Mouse (Mus musculus) layer of hippocampus, postnatal 25 days (tissue): ENCODE data around the gene Shank3. TPM values are rescaled to one million over a fixed set of nuclear protein-coding genes. Genes with fewer than 3 reads are reported as not detected.

Experiments
- DNase-seq, 2 experiments: peaks; one replicate each; pipeline ENCODE4 v3.0.0; 2022; ENCODE audit warnings: mixed read lengths in 2 of 2, low spot score in 1 of 2; ENCODE audit errors: extremely low spot score in 1 of 2
- total RNA-seq, 2 experiments: library from RNA; stranded (reverse); gene quantifications; 2 replicates each; pipeline ENCODE4 v1.2.3; 2021

Shank3 gene
- total RNA-seq, 2 experiments from 2014 or later = 235 to 265 TPM

- DNase-seq = no peak
Observed at GRCm38 (mm10) chr15:89550506-89550905, 51.1 kb downstream of the Shank3 start.

GRCm38 (mm10) chr15:89551733-89552132 lies 52.3 kb downstream of the Shank3 start:
- no peak for DNase-seq

- no peak for DNase-seq
Observed at GRCm38 (mm10) chr15:89555591-89555990, 56.2 kb downstream of the Shank3 start.

GRCm38 (mm10) chr15:89556401-89557178 lies 57.2 kb downstream of the Shank3 start:
- no peak for DNase-seq

- DNase-seq = no peak
Observed at GRCm38 (mm10) chr15:89557179-89557995, 58.0 kb downstream of the Shank3 start.

- DNase-seq = no peak
Observed at GRCm38 (mm10) chr15:89557996-89558390, 58.6 kb downstream of the Shank3 start.

- DNase-seq = no peak
Observed at GRCm38 (mm10) chr15:89559202-89559731, 59.8 kb downstream of the Shank3 start.

- no peak for DNase-seq
Observed at GRCm38 (mm10) chr15:89568114-89568513, 68.7 kb downstream of the Shank3 start, which contains the start of gene Acr. Gene Acr (plus strand): TSS chr15:89568326.

GRCm38 (mm10) chr15:89572147-89572546 lies 72.7 kb downstream of the Shank3 start:
- no peak for DNase-seq

GRCm38 (mm10) chr15:89582494-89582893 lies 83.1 kb downstream of the Shank3 start:
- no peak for DNase-seq

- DNase-seq = no peak
Observed at GRCm38 (mm10) chr15:89585101-89585500, 85.7 kb downstream of the Shank3 start.

- no peak for DNase-seq
Observed at GRCm38 (mm10) chr15:89585631-89586030, 86.2 kb downstream of the Shank3 start.

GRCm38 (mm10) chr15:89589146-89589545 lies 89.7 kb downstream of the Shank3 start:
- DNase-seq = no peak

- DNase-seq = no peak
Observed at GRCm38 (mm10) chr15:89591317-89591716, 91.9 kb downstream of the Shank3 start.

GRCm38 (mm10) chr15:89591723-89592455 lies 92.5 kb downstream of the Shank3 start, which contains the start of gene Rabl2:
Gene Rabl2 (minus strand): TSS chr15:89591923.
- peak; percentile 64 to 78 for DNase-seq

GRCm38 (mm10) chr15:89592548-89592947 lies 93.1 kb downstream of the Shank3 start:
- no peak for DNase-seq

GRCm38 (mm10) chr15:89605822-89606570 lies 106.6 kb downstream of the Shank3 start:
- no peak for DNase-seq

- no peak for DNase-seq
Observed at GRCm38 (mm10) chr15:89607480-89607879, 108.1 kb downstream of the Shank3 start.

GRCm38 (mm10) chr15:89607888-89608287 lies 108.5 kb downstream of the Shank3 start:
- no peak for DNase-seq
